In genomic region chr3:125937536-125938091, GRCm38 (mm10) we compare ENCODE assay signal across 8 mouse cellular contexts. TPM values are rescaled to one million over a fixed set of nuclear protein-coding genes. Genes with fewer than 3 reads are reported as not detected.
A peak's percentile ranks its signal among the peaks of the same experiment; 100 is the strongest.
DNase-seq lines count a peak whose midpoint lies in the region; ATAC-seq and TF ChIP-seq lines count a peak whose summit lies in the region.

No protein-coding gene starts in this region.

- no peaks in the 10 kb centered on the region for H3K9me3 ChIP-seq in heart, postnatal 0 days (replicated peaks; ENCODE audit: control insufficient read depth, low read length)
- no peaks in the 10 kb centered on the region for H3K9me3 ChIP-seq in forebrain, postnatal 0 days (ENCODE audit: low read length)
- no peaks in the 10 kb centered on the region for H3K9me3 ChIP-seq in limb, embryonic 12.5 days

- WGBS in heart, postnatal 0 days: 1% methylated on average over 43 of the region's 43 CpGs
- 1% methylated on average over 38 of the region's 43 CpGs for WGBS in forebrain, postnatal 0 days
- 3% methylated on average over 43 of the region's 43 CpGs for WGBS in limb, embryonic 12.5 days

- no peak overlapping the region for H3K27ac ChIP-seq in heart, postnatal 0 days (ENCODE audit: low read depth)
- H3K27ac ChIP-seq in forebrain, postnatal 0 days (ENCODE audit: low read depth, low read length): no peak overlapping the region
- H3K27ac ChIP-seq in limb, embryonic 12.5 days: no peak overlapping the region

- peaks cover 29% of the 10 kb centered on the region for H3K27me3 ChIP-seq in heart, postnatal 0 days (ENCODE audit: control insufficient read depth, insufficient read depth, low read length)
- no peaks in the 10 kb centered on the region for H3K27me3 ChIP-seq in forebrain, postnatal 0 days (ENCODE audit: insufficient read depth, low read length)
- peaks cover 40% of the 10 kb centered on the region for H3K27me3 ChIP-seq in limb, embryonic 12.5 days

- H3K9ac ChIP-seq in heart, postnatal 0 days (replicated peaks; ENCODE audit: low read depth, low read length): no peak overlapping the region
- H3K9ac ChIP-seq in forebrain, postnatal 0 days: peak overlapping the region; percentile 46
- H3K9ac ChIP-seq in limb, embryonic 12.5 days (replicated peaks): peak overlapping the region; percentile 48

- no peak for TF ChIP-seq EP300 in heart, postnatal 0 days (IDR thresholded peaks at IDR 0.05; ENCODE audit: low read depth)

- intact Hi-C loops in heart, postnatal 14 days (cut with DNase I): no loop called here

- H3K4me3 ChIP-seq in heart, postnatal 0 days (ENCODE audit: low read depth, low read length): peak overlapping the region; percentile 52
- peak overlapping the region; percentile 61 for H3K4me3 ChIP-seq in forebrain, postnatal 0 days (ENCODE audit: low read depth, low read length)
- peak overlapping the region; percentile 61 for H3K4me3 ChIP-seq in limb, embryonic 12.5 days (replicated peaks)

- H3K36me3 ChIP-seq in heart, postnatal 0 days (replicated peaks; ENCODE audit: control insufficient read depth, insufficient read depth, low read length): no peaks in the 10 kb centered on the region
- H3K36me3 ChIP-seq in forebrain, postnatal 0 days (ENCODE audit: insufficient read depth): no peaks in the 10 kb centered on the region
- H3K36me3 ChIP-seq in limb, embryonic 12.5 days: no peaks in the 10 kb centered on the region

- no peaks in the 10 kb centered on the region for H3K4me1 ChIP-seq in heart, postnatal 0 days (ENCODE audit: control insufficient read depth, insufficient read depth)
- no peaks in the 10 kb centered on the region for H3K4me1 ChIP-seq in forebrain, postnatal 0 days (ENCODE audit: insufficient read depth)
- peaks cover 13% of the 10 kb centered on the region; the same call in 1 of the 2 replicates for H3K4me1 ChIP-seq in limb, embryonic 12.5 days (replicated peaks)

- no peak for DNase-seq in heart, postnatal 0 days (ENCODE audit: low spot score)
- DNase-seq in heart, postnatal 14 days: no peak
- DNase-seq in brain, embryonic 14.5 days (ENCODE audit: low read depth): peak; percentile 54
- DNase-seq in forebrain, postnatal 0 days: peak; percentile 10
- peak; percentile 3 to 8 for DNase-seq in right cerebral cortex, adult 2 months (ENCODE audit: low spot score in 2 of 2)
- no peak for DNase-seq in urinary bladder, postnatal 10 days (ENCODE audit: low spot score)
- DNase-seq in frontal cortex, adult 2 months (ENCODE audit: extremely low spot score in 1 of 2, low spot score in 1 of 2): no peak

- peak overlapping the region; percentile 82 for H3K4me2 ChIP-seq in heart, postnatal 0 days (ENCODE audit: low read depth, low read length)
- peak overlapping the region; percentile 94 for H3K4me2 ChIP-seq in forebrain, postnatal 0 days (ENCODE audit: low read depth)
- peak overlapping the region; percentile 96 for H3K4me2 ChIP-seq in limb, embryonic 12.5 days

- TF ChIP-seq POLR2A in brain, embryonic 14.5 days (IDR thresholded peaks at IDR 0.05; ENCODE audit: borderline replicate concordance, extremely low read depth, insufficient read depth, insufficient read length, poor library complexity, severe bottlenecking): no peak

- ATAC-seq in heart, postnatal 0 days (ENCODE audit: insufficient read depth, low read depth): no peak
- ATAC-seq in forebrain, postnatal 0 days: peak; percentile 53
- ATAC-seq in limb, embryonic 12.5 days (ENCODE audit: insufficient number of reproducible peaks, insufficient read depth, low FRiP score, low TSS enrichment, low read depth): peak; percentile 70; the same call in 1 of the 2 replicates

- no peak for TF ChIP-seq CTCF in heart, postnatal 0 days (IDR thresholded peaks at IDR 0.05; ENCODE audit: low read depth)
- no peak for TF ChIP-seq CTCF in brain, embryonic 14.5 days (IDR thresholded peaks at IDR 0.05; ENCODE audit: borderline replicate concordance, extremely low read depth, insufficient read depth, insufficient read length)
- no peak for TF ChIP-seq CTCF in forebrain, postnatal 0 days (IDR thresholded peaks at IDR 0.05; ENCODE audit: low read depth)

RNA-seq across cellular contexts. Expression of gene Ugt8a, which starts 0.8 kb away (rescaled TPM):
- 0.46 and 1.1 TPM in 2 replicates for total RNA-seq in heart, postnatal 0 days (2014; rRNA removed; ENCODE audit: low replicate concordance)
- 0.05 TPM in 1 of 2 replicates, not detected in the other for polyA plus RNA-seq in heart, postnatal 0 days (2015; fragmentation: Nextera tagmentation; extraction: Ambion mirVana)
- under 1 TPM; 0.17 to 0.72 TPM for total RNA-seq in heart, postnatal 14 days (2021)
- polyA plus RNA-seq in brain, embryonic 14.5 days (2012; rRNA removed): 2.9 and 3.5 TPM in 2 replicates
- total RNA-seq in forebrain, postnatal 0 days (2014; rRNA removed): 4.8 and 5.4 TPM in 2 replicates
- polyA plus RNA-seq in forebrain, postnatal 0 days (2015; fragmentation: Nextera tagmentation; extraction: Ambion mirVana): 1.8 and 2.2 TPM in 2 replicates
- polyA plus RNA-seq in limb, embryonic 12.5 days (2016; fragmentation: Nextera tagmentation; extraction: Ambion mirVana): 0.28 and 0.65 TPM in 2 replicates
- 24.1 and 27.5 TPM in 2 replicates for polyA plus RNA-seq in frontal cortex, adult 2 months (2012; rRNA removed)

Comparison
In these comparisons a context has a peak if more than half of its experiments do, and no peak if none do; other contexts are left out.
1. DNase-seq: peak in brain, embryonic 14.5 days (single experiment), forebrain, postnatal 0 days (single experiment) and right cerebral cortex, adult 2 months (2 of 2); none in heart, postnatal 0 days (single experiment), heart, postnatal 14 days (0 of 2), urinary bladder, postnatal 10 days (single experiment) and frontal cortex, adult 2 months (0 of 2).
2. Peak in every context shown above with its lines, with median percentiles within 50 percentile points of each other: H3K4me2 ChIP-seq and H3K4me3 ChIP-seq.